Mouse (Mus musculus) kidney, postnatal 0 days (tissue): ENCODE results near the gene Mrpl36. TPM values are rescaled to one million over a fixed set of nuclear protein-coding genes. Genes with fewer than 3 reads are reported as not detected.
A peak's percentile ranks its signal among the peaks of the same experiment; 100 is the strongest.

Experiments
- ATAC-seq: fragments of 200-750 bp; cut with Nextera tagmentation; replicated peaks from 2 replicates; pipeline ENCODE4 v1.8.0; 2017; ENCODE audit warnings: low read depth, moderate number of reproducible peaks, moderate TSS enrichment, moderate library complexity; ENCODE audit not compliant: low FRiP score
- DNase-seq: peaks from one replicate; pipeline ENCODE4 v3.0.0-alpha.2; 2016; ENCODE audit warnings: low spot score
- H3K27ac ChIP-seq: fragments of 300-500 bp; sonication (generic); 2 replicates; pipeline ENCODE4 v1.5.1; 2014; ENCODE audit warnings: mild to moderate bottlenecking
- H3K27me3 ChIP-seq: fragments of 300-500 bp; sonication (generic); 2 replicates; pipeline ENCODE4 v1.6.1; 2014; ENCODE audit warnings: low read length, mixed read lengths; ENCODE audit not compliant: insufficient read depth
- H3K36me3 ChIP-seq: fragments of 300-500 bp; sonication (generic); 2 replicates; pipeline ENCODE4 v1.6.1; 2014; ENCODE audit warnings: low read length, mixed read lengths; ENCODE audit not compliant: insufficient read depth
- H3K4me1 ChIP-seq: fragments of 300-500 bp; sonication (generic); replicated peaks from 2 replicates; pipeline ENCODE4 v1.6.1; 2014; ENCODE audit warnings: antibody characterized with exemption, low read length, mixed read lengths; ENCODE audit not compliant: insufficient read depth
- H3K4me2 ChIP-seq: fragments of 300-500 bp; sonication (generic); 2 replicates; pipeline ENCODE4 v1.6.1; 2014; ENCODE audit warnings: mild to moderate bottlenecking, low read length, moderate library complexity, mixed read lengths
- H3K4me3 ChIP-seq: fragments of 300-500 bp; sonication (generic); replicated peaks from 2 replicates; pipeline ENCODE4 v1.5.1; 2014; ENCODE audit warnings: low read depth, low read length
- H3K9ac ChIP-seq: fragments of 300-500 bp; sonication (generic); 2 replicates; pipeline ENCODE4 v1.6.1; 2014; ENCODE audit warnings: low read depth, low read length
- H3K9me3 ChIP-seq: fragments of 300-500 bp; sonication (generic); replicated peaks from 2 replicates; pipeline ENCODE4 v1.6.1; 2016; ENCODE audit warnings: low read length, inconsistent platforms, mixed read lengths
- CTCF ChIP-seq: IDR thresholded peaks from 2 replicates; pipeline ENCODE4 v1.5.1; 2016; ENCODE audit warnings: antibody characterized with exemption, low read depth, mild to moderate bottlenecking, moderate library complexity
- WGBS: fragments of 180-500 bp; shearing (Covaris S2); extraction: QIAGEN DNeasy Blood & Tissue Kit; methylation state at CpG from one replicate; pipeline ENCODE4 v1.1.7; 2014; 5-methylcytosine and 5-hydroxymethylcytosine counted together
- polyA plus RNA-seq: library from polyadenylated mRNA; unstranded; fragments of >200 nt; fragmentation: Nextera tagmentation; extraction: Ambion mirVana; gene quantifications from 2 replicates; pipeline ENCODE4 v1.2.1, GENCODE M21; 2015

Gene Mrpl36
- polyA plus RNA-seq, 1 experiment from 2014 or later = 153 TPM

DNA sequence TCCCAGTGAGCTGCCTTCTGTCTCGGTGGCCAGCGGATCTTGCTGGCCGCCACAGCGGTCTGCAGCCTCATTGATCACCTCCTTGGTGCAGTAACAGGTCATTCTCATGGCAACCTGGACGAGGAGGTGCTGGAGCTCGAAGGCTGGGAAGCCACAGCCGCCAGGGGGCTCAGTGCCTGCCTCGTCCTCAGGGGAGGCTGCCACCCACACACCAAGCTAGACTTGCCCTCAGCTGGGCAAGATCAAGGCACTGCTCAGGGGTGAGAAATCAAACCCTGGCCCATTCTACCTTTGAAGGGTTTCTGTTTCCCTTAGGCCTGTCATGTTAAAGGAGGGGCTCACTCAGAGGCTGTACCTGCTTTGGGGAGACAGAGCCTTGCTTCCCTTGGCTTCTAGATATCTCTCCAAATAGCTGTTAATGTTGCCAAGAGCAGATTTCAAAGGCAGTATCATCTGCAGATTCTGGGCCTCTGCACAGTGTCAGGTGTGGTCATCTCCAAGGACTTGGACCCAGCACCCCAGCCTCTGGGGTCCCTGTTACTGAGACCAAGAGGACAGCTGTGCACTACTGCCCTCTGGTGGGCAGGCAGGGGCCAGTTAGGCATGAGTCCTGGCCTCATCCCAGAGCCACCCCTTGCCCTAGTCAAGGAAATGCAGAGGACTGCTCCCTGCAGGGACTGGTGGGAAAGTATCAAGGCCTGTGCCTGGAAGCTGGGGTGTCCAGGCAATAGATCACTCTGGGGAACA, 18.0 kb upstream of the Mrpl36 start:
- Histone ChIP-seq H3K36me3 (no peaks in the 10 kb centered on the region), H3K4me3 (no peak overlapping the region), H3K27me3 (no peaks in the 10 kb centered on the region), H3K9me3 (no peaks in the 10 kb centered on the region), H3K4me1 (no peaks in the 10 kb centered on the region), H3K9ac (no peak overlapping the region), H3K4me2 (no peak overlapping the region), H3K27ac (no peak overlapping the region)
- TF ChIP-seq CTCF = peak; percentile 83
- DNase-seq (peak; percentile 65), ATAC-seq (peak; percentile 55; the same call in 1 of the 2 replicates)
- WGBS = 12% methylated on average over 8 of the region's 8 CpGs

DNA sequence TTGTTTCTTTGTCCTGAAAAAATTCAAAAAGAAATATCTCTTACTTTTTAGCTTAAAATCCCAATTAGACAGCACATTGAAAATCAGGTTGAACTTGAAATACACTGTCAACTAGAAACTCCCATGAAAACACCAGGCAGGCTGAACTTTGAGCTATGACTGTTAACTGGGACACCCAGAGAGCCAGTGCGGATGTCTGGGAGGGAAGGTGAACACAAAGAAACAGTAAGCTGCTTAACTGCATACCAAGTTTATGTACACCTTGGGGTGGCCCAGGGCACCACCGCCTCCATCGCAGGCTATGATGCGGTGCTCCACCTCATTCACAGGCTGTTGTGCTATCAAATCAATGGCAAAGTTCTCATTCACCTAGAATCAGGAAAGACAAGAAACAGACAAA, 8.3 kb upstream of the Mrpl36 start:
- Histone ChIP-seq H3K9me3 (no peaks in the 10 kb centered on the region), H3K27me3 (no peaks in the 10 kb centered on the region), H3K27ac (no peak overlapping the region), H3K9ac (no peak overlapping the region), H3K4me1 (no peaks in the 10 kb centered on the region), H3K36me3 (peaks cover 40% of the 10 kb centered on the region), H3K4me3 (no peak overlapping the region), H3K4me2 (no peak overlapping the region)
- TF ChIP-seq CTCF = no peak
- no peak for ATAC-seq
- no peak for DNase-seq
- 95% methylated on average over 4 of the region's 4 CpGs for WGBS

DNA sequence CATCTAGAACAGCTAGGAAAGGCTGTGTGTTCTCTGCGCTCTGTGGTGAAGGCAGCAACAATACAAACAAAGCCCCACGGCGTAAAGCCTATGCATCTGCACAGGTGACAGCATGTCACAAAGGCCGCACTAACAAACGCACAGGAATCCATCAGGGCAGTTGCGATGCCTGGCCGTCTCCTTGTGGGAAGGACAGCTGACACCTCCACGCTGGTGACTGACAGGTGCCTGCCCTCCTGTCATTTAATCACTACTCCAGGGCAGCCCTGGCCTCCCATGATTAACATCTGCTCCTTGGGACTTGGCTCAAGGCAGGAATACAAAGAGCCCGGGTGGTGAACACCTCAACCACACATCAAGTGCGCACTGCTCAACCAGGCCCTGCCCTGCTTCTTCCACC, 5.7 kb upstream of the Mrpl36 start:
- H3K4me2 ChIP-seq = no peak overlapping the region

DNA sequence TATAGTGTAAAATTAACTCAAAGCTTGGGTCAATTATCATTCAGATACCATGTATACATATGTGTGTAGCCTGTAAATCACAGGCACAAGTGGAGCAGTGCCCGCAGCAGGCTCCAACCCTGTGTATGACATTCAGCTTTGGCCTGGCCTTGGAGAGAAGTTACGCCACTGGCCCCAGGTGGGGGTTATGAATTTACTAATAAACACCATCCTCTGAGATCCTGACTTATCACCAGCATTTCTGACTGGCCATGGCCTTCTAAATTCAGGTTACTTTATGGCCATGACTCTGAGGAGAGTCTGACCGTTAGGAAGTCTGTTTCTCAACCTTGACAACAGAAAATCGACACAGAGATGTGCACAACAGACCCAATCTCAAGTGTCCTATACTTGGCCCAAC, 4.9 kb upstream of the Mrpl36 start:
- no peak overlapping the region for H3K27ac ChIP-seq
- ATAC-seq (no peak), DNase-seq (no peak)
- H3K36me3 ChIP-seq = peaks cover 30% of the 10 kb centered on the region
- 90% methylated on average over 4 of the region's 4 CpGs for WGBS
- TF ChIP-seq CTCF = no peak
- H3K27me3 ChIP-seq = no peaks in the 10 kb centered on the region
- no peaks in the 10 kb centered on the region for H3K9me3 ChIP-seq
- no peak overlapping the region for H3K9ac ChIP-seq
- H3K4me2 ChIP-seq = no peak overlapping the region
- H3K4me1 ChIP-seq = 0 out of 2 replicates have a peak, but pooled peaks cover 7% of the 10 kb centered on the region
- no peak overlapping the region for H3K4me3 ChIP-seq

More for the DNA sequence above, 5.7 kb upstream of the Mrpl36 start:
- no peaks in the 10 kb centered on the region for H3K9me3 ChIP-seq
- no peak for ATAC-seq
- H3K36me3 ChIP-seq = peaks cover 31% of the 10 kb centered on the region
- 0 out of 2 replicates have a peak, but pooled peaks cover 4% of the 10 kb centered on the region for H3K4me1 ChIP-seq
- no peak overlapping the region for H3K9ac ChIP-seq
- H3K4me3 ChIP-seq = no peak overlapping the region
- no peak for DNase-seq
- no peaks in the 10 kb centered on the region for H3K27me3 ChIP-seq
- WGBS = 87% methylated on average over 10 of the region's 10 CpGs
- H3K27ac ChIP-seq = no peak overlapping the region
- no peak for TF ChIP-seq CTCF

DNA sequence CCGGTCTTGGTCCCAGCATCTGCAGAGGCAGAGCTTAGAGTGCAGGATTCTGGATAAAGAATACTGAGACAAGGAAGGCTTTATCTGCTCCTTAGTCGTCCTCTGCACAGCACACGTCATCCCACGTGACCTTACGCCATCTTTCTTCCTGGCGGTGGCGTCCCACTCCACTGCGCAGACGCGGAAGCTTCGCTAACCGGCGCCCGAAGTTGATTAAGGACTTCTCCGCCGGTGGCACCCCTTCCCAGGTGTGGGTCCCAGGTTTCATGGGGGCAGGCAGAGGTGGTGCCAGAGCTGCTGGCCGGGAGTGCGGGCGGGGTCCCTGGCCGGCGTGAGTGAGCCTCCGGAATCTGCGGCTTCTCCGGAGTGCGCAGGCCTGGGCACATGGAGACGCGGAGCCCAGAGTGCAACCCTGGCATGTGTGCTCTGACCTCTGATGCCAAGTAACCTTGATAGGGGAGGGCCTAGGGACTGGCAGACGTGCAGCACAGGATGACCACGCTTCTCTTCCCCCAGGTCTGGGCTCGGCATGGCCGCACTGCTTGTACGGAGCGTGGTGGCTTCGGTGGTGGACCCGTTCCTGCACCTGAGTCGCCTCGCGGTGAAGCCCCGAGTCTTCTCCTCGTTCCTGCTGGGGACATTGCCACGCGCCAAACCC, 2.7 kb downstream of the Mrpl36 start:
- Histone ChIP-seq H3K4me2 (peak overlapping the region; percentile 90), H3K27ac (peak overlapping the region; percentile 71), H3K4me3 (peak overlapping the region; percentile 79), H3K9me3 (no peaks in the 10 kb centered on the region), H3K36me3 (no peaks in the 10 kb centered on the region), H3K4me1 (peaks cover 15% of the 10 kb centered on the region), H3K27me3 (no peaks in the 10 kb centered on the region), H3K9ac (peak overlapping the region; percentile 89)
- under 1% methylated on average over 42 of the region's 42 CpGs for WGBS
- DNase-seq (peak; percentile 91), ATAC-seq (peak; percentile 83)
- no peak for TF ChIP-seq CTCF

DNA sequence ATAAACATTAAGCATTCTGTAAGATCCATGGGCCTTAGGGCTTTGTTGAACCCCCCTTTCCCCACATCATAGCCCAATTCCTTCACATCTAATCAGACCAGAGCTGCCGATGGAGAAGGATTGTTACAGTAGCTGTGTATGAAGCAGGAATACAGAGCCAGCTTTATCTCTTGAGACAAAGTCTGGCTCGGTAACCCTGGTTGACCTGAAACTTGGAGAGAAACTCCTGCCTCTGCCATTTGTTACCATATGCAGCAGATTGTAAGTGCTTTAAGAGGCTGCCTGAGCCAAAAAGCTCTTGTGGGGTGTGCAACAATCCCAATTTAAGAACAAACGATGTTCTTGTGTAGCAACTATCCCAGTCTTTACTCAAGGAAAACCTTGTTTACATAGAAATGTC, 3.4 kb downstream of the Mrpl36 start:
- H3K36me3 ChIP-seq = no peaks in the 10 kb centered on the region
- no peak for TF ChIP-seq CTCF
- WGBS = 72% methylated on average over 3 of the region's 3 CpGs
- peaks cover 15% of the 10 kb centered on the region for H3K4me1 ChIP-seq
- peak overlapping the region; percentile 90 for H3K4me2 ChIP-seq
- H3K9ac ChIP-seq = peak overlapping the region; percentile 89
- H3K9me3 ChIP-seq = no peaks in the 10 kb centered on the region
- ATAC-seq (no peak), DNase-seq (no peak)
- peak overlapping the region; percentile 71; the same call in 1 of the 2 replicates for H3K27ac ChIP-seq
- peak overlapping the region; percentile 79 for H3K4me3 ChIP-seq
- H3K27me3 ChIP-seq = no peaks in the 10 kb centered on the region
